Mouse (Mus musculus) midbrain, embryonic 14.5 days (tissue): ENCODE measurements around the gene Hsdl2. TPM values are rescaled to one million over a fixed set of nuclear protein-coding genes. Genes with fewer than 3 reads are reported as not detected.
A peak's percentile ranks its signal among the peaks of the same experiment; 100 is the strongest.

Experiments
- ATAC-seq: fragments of 200-750 bp; cut with Nextera tagmentation; 2 replicates; pipeline ENCODE4 v1.8.0; 2017; ENCODE audit warnings: moderate number of reproducible peaks, moderate library complexity; ENCODE audit not compliant: low FRiP score, low TSS enrichment
- DNase-seq: peaks from one replicate; pipeline ENCODE4 v3.0.0-alpha.2; 2015
- H3K27ac ChIP-seq: fragments of 300-500 bp; sonication (generic); replicated peaks from 2 replicates; pipeline ENCODE4 v1.5.1; 2014; ENCODE audit warnings: mild to moderate bottlenecking, low read depth, low read length, moderate library complexity
- H3K27me3 ChIP-seq: fragments of 300-500 bp; sonication (generic); 2 replicates; pipeline ENCODE4 v1.6.1; 2014; ENCODE audit warnings: low read length, control low read depth, mixed read lengths; ENCODE audit not compliant: control insufficient read depth, insufficient read depth
- H3K36me3 ChIP-seq: fragments of 300-500 bp; sonication (generic); 2 replicates; pipeline ENCODE4 v1.6.1; 2014; ENCODE audit warnings: low read length, control low read depth; ENCODE audit not compliant: control insufficient read depth, insufficient read depth
- H3K4me1 ChIP-seq: fragments of 300-500 bp; sonication (generic); 2 replicates; pipeline ENCODE4 v1.6.1; 2014; ENCODE audit warnings: mild to moderate bottlenecking, antibody characterized with exemption, low read length, control low read depth; ENCODE audit not compliant: control insufficient read depth, insufficient read depth
- H3K4me2 ChIP-seq: fragments of 300-500 bp; sonication (generic); 2 replicates; pipeline ENCODE4 v1.6.1; 2014; ENCODE audit warnings: mild to moderate bottlenecking, low read length, moderate library complexity
- H3K4me3 ChIP-seq: fragments of 300-500 bp; sonication (generic); replicated peaks from 2 replicates; pipeline ENCODE4 v1.5.1; 2014; ENCODE audit warnings: low read depth, low read length
- H3K9ac ChIP-seq: fragments of 300-500 bp; sonication (generic); replicated peaks from 2 replicates; pipeline ENCODE4 v1.6.1; 2014; ENCODE audit warnings: mild to moderate bottlenecking, low read length, moderate library complexity
- H3K9me3 ChIP-seq: fragments of 300-500 bp; sonication (generic); 2 replicates; pipeline ENCODE4 v1.6.1; 2016; ENCODE audit warnings: low read length, control low read depth, mixed read lengths; ENCODE audit not compliant: control insufficient read depth
- WGBS: fragments of 180-500 bp; shearing (Covaris S2); extraction: QIAGEN DNeasy Blood & Tissue Kit; methylation state at CpG from one replicate; pipeline ENCODE4 v1.1.7; 2014; 5-methylcytosine and 5-hydroxymethylcytosine counted together
- polyA plus RNA-seq: library from polyadenylated mRNA; unstranded; fragments of >200 nt; fragmentation: Nextera tagmentation; extraction: Ambion mirVana; gene quantifications from 2 replicates; pipeline ENCODE4 v1.2.1, GENCODE M21; 2014

Hsdl2 gene
- polyA plus RNA-seq, 1 experiment from 2014 or later: 31.7 TPM

DNA sequence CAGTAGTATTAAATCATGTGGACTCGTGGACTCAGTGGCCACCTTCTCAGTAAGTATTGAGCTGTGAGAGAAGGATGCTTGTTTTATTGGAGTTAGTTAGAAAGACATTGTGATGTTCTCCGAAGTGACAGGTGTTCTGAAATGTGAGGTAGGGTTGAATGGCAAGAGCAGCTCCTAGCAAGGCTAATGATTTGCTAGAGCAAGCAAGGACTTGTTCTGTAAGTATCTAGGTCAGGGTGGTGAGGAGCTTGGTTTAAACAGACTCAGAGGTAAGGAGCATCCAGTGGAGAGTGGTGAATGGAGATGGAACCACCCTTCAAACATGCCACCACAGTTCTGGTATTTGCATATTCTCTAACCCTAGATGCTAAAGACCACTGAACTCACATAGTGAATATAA is 61.3 kb downstream of the Hsdl2 start:
- Histone ChIP-seq H3K36me3 (no peaks in the 10 kb centered on the region), H3K9me3 (no peaks in the 10 kb centered on the region), H3K27ac (no peak overlapping the region), H3K4me3 (no peak overlapping the region), H3K9ac (no peak overlapping the region), H3K27me3 (no peaks in the 10 kb centered on the region), H3K4me2 (no peak overlapping the region), H3K4me1 (peaks cover 13% of the 10 kb centered on the region; the same call in 1 of the 2 replicates)
- DNase-seq (no peak), ATAC-seq (no peak)
- 94% methylated on average over 2 of the region's 2 CpGs for WGBS

GRCm38 (mm10) chr4:59644431-59644830 is 63.1 kb downstream of the Hsdl2 start:
- Histone ChIP-seq H3K36me3 (no peaks in the 10 kb centered on the region), H3K4me1 (peaks cover 13% of the 10 kb centered on the region; the same call in 1 of the 2 replicates), H3K9ac (no peak overlapping the region), H3K27ac (no peak overlapping the region), H3K9me3 (no peaks in the 10 kb centered on the region), H3K4me3 (no peak overlapping the region), H3K4me2 (no peak overlapping the region), H3K27me3 (no peaks in the 10 kb centered on the region)
- ATAC-seq (no peak), DNase-seq (no peak)
- 89% methylated on average over 3 of the region's 3 CpGs for WGBS

DNA sequence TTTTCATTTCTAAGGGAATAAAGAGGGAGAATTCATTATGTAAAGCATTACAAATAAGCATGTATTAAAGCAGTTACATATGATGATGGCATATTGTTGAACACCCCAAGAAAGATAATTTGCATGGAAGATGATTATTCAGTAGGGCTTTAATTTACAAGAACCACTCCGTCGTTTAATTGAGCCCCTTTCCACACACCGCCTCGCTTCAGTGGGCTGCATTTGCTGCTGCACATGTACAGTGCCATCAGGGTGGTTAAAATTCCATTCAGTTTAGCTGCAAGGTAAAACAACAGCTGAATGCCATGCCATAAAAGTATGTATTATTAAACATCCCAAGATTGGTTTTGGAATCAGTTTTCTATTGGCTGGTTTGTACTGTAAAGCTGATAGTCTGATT is 63.6 kb downstream of the Hsdl2 start:
- no peaks in the 10 kb centered on the region for H3K27me3 ChIP-seq
- no peaks in the 10 kb centered on the region for H3K36me3 ChIP-seq
- H3K27ac ChIP-seq: no peak overlapping the region
- DNase-seq (peak; percentile 43), ATAC-seq (no peak; the same call in 1 of the 2 replicates)
- no peak overlapping the region for H3K4me3 ChIP-seq
- H3K9ac ChIP-seq: no peak overlapping the region
- no peaks in the 10 kb centered on the region for H3K9me3 ChIP-seq
- 52% methylated on average over 4 of the region's 4 CpGs for WGBS
- H3K4me2 ChIP-seq: no peak overlapping the region
- H3K4me1 ChIP-seq: peaks cover 13% of the 10 kb centered on the region; the same call in 1 of the 2 replicates

DNA sequence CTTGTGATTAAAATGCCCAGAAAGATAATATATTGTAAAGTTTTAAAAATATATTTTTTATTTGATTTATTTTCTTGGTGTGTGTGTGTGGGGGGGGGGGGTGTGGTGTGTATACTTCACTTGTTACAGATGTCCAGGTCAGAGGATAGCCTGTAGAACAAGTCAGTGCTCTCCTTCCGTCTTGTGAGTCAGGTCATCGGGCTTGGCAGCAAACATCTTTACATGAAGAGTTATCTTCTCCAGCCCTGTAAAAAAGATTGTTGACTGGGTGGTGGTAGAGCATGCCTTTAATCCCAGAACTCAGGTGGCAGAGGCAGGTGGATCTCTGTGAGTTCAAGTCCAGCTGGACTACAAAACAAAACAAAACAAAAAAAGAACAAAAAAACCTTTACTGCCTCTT is 64.2 kb downstream of the Hsdl2 start:
- no peak overlapping the region for H3K4me3 ChIP-seq
- ATAC-seq: no peak
- H3K4me2 ChIP-seq: no peak overlapping the region
- H3K36me3 ChIP-seq: no peaks in the 10 kb centered on the region
- no peak overlapping the region for H3K9ac ChIP-seq
- no peaks in the 10 kb centered on the region for H3K27me3 ChIP-seq
- H3K4me1 ChIP-seq: peaks cover 13% of the 10 kb centered on the region; the same call in 1 of the 2 replicates
- no peak for DNase-seq
- no peak overlapping the region for H3K27ac ChIP-seq
- H3K9me3 ChIP-seq: no peaks in the 10 kb centered on the region
- 100% methylated on average over 2 of the region's 2 CpGs for WGBS

DNA sequence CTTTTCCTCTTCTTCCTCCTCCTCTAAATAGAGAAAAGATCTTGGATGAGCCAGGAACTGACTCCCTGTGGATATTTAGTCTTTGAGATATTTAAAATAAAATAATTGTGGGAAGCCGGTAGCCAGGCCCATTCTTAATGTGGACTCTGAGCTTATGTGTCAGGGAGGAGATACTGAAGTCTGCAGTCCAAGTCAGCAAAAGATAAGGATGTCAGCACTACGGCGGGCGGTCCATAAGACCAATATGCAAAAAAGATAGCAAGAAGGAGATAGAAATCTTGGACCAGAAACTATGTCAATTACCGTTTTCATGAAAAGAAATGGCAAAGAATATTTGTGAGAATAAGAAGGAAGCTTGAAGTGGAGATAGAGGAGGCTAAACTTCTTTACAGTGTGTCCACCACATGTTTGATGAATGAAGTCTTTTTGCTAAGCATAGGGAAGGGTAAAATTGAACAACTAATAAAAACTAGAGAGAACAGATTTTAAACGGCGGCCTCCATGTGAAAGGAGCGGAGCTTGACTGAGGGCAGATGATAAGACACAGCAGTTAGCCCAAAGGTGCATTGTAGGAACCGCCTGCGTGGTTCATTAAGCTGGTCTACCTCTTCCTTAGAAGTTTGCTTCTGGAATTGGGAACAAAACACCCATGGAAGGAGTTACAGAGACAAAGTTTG is 64.8 kb downstream of the Hsdl2 start:
- no peak overlapping the region for H3K27ac ChIP-seq
- peaks cover 13% of the 10 kb centered on the region; the same call in 1 of the 2 replicates for H3K4me1 ChIP-seq
- no peak overlapping the region for H3K4me3 ChIP-seq
- WGBS: 94% methylated on average over 10 of the region's 10 CpGs
- no peak for DNase-seq
- H3K27me3 ChIP-seq: no peaks in the 10 kb centered on the region
- H3K36me3 ChIP-seq: no peaks in the 10 kb centered on the region
- H3K4me2 ChIP-seq: no peak overlapping the region
- no peaks in the 10 kb centered on the region for H3K9me3 ChIP-seq
- no peak for ATAC-seq
- H3K9ac ChIP-seq: no peak overlapping the region

DNA sequence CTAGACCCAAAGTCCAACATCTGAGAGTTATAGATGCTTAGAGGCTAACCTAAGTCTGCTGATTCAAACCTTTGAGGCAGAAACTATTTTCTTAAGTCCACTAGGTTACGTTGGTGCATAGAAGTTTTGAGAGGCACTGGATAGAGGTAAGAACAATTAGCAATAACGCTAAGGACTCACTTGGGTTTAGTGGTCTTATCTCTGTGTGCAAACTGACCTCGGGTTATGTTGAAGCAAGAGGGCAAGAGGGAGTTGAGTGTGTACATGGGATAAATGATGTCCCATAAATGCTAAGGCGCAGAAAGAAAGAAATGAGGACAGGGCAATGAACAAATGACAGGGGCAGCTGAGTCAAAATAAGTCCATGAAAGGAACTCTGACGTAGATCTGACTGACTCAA is 67.8 kb downstream of the Hsdl2 start:
- Histone ChIP-seq H3K4me3 (no peak overlapping the region), H3K9ac (no peak overlapping the region), H3K36me3 (no peaks in the 10 kb centered on the region), H3K4me2 (no peak overlapping the region), H3K27me3 (no peaks in the 10 kb centered on the region), H3K4me1 (0 out of 2 replicates have a peak, but pooled peaks cover 3% of the 10 kb centered on the region), H3K27ac (no peak overlapping the region), H3K9me3 (no peaks in the 10 kb centered on the region)
- DNase-seq: no peak
- no peak for ATAC-seq
- 95% methylated on average over 5 of the region's 5 CpGs for WGBS

DNA sequence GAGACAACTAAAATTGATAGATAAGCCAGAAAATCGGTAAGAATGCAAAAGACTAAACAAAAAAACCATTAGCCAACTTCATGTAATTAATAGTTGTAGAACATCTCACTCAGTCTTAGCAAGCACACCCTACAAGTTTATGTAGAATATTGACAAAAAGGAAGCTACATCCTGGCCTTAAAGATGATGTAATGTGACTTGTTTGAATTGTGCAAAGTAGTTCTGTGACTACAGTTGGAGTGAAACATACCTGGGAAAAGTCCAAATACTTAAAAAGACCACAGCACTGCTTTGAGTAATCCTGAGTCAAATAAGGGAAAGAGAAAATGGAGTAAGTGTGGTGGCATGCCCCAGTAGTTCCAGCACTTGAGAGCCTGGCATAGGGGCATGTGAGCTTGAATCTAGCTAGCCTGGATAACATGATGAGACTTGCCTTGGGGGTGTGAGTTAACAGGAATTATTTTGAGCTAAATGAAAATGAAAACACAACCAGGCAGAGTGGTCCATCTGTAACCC is 70.9 kb downstream of the Hsdl2 start:
- DNase-seq: no peak
- Histone ChIP-seq H3K36me3 (no peaks in the 10 kb centered on the region), H3K9ac (no peak overlapping the region), H3K4me3 (no peak overlapping the region), H3K4me2 (no peak overlapping the region), H3K27ac (no peak overlapping the region), H3K27me3 (no peaks in the 10 kb centered on the region), H3K9me3 (no peaks in the 10 kb centered on the region), H3K4me1 (peaks cover 6% of the 10 kb centered on the region; the same call in 1 of the 2 replicates)
- ATAC-seq: no peak
- WGBS: 91% methylated on average over 1 of the region's 1 CpGs

DNA sequence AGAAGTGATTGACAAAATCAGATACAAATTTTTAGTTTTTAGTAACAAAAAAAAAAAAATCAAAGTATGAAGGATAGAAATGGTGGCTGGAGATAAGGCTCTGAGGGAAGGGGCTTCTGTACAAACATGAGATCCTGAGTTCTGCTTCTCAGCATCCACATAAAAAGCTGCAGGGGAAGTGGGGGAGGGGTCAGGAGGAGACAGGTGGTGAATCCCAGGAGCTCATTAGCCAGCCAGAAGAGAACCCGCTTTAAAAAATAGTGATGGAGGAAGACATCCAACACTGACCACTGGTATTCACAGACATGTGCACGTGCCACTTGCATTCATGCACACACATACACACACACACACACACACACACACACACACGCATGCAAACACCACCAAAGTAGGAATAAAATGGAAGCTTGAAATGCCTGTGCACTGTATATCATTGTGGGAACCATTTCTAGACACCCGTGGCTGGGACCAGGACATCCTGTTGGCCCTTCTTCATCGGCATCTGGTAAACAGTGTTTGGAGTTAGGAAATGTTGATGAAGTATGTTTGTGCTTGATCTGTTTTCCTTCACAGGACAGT is 74.8 kb downstream of the Hsdl2 start:
- Histone ChIP-seq H3K4me1 (peaks cover 6% of the 10 kb centered on the region; the same call in 1 of the 2 replicates), H3K9me3 (no peaks in the 10 kb centered on the region), H3K9ac (no peak overlapping the region), H3K27ac (no peak overlapping the region), H3K36me3 (no peaks in the 10 kb centered on the region), H3K4me3 (no peak overlapping the region), H3K4me2 (no peak overlapping the region), H3K27me3 (no peaks in the 10 kb centered on the region)
- ATAC-seq (no peak), DNase-seq (no peak)
- whole genome bisulfite sequencing: 84% methylated on average over 5 of the region's 5 CpGs

GRCm38 (mm10) chr4:59662163-59662562 is 80.8 kb downstream of the Hsdl2 start:
- Histone ChIP-seq H3K9me3 (no peaks in the 10 kb centered on the region), H3K9ac (no peak overlapping the region), H3K4me2 (no peak overlapping the region), H3K4me1 (no peaks in the 10 kb centered on the region), H3K4me3 (no peak overlapping the region), H3K27ac (no peak overlapping the region), H3K27me3 (no peaks in the 10 kb centered on the region), H3K36me3 (no peaks in the 10 kb centered on the region)
- ATAC-seq (no peak), DNase-seq (no peak)
- 93% methylated on average over 1 of the region's 1 CpGs for WGBS
